Mouse (Mus musculus) heart, embryonic 13.5 days (tissue): Measurements from ENCODE around the gene Daam1. TPM values are rescaled to one million over a fixed set of nuclear protein-coding genes. Genes with fewer than 3 reads are reported as not detected.

Experiments
- ATAC-seq: fragments of 200-750 bp; cut with Nextera tagmentation; 2 replicates; pipeline ENCODE4 v1.8.0; 2017; ENCODE audit warnings: moderate TSS enrichment; ENCODE audit not compliant: insufficient number of reproducible peaks, low FRiP score, low TSS enrichment; ENCODE audit errors: extremely low read depth
- H3K27ac ChIP-seq: fragments of 300-500 bp; sonication (generic); replicated peaks from 2 replicates; pipeline ENCODE4 v1.5.1; 2015; ENCODE audit warnings: moderate library complexity, mild to moderate bottlenecking, inconsistent platforms
- H3K27me3 ChIP-seq: fragments of 300-500 bp; sonication (generic); replicated peaks from 2 replicates; pipeline ENCODE4 v1.6.1; 2015; ENCODE audit warnings: mild to moderate bottlenecking, inconsistent platforms
- H3K36me3 ChIP-seq: fragments of 300-500 bp; sonication (generic); 2 replicates; pipeline ENCODE4 v1.6.1; 2015; ENCODE audit warnings: mild to moderate bottlenecking, inconsistent platforms
- H3K4me1 ChIP-seq: fragments of 300-500 bp; sonication (generic); 2 replicates; pipeline ENCODE4 v1.6.1; 2015; ENCODE audit warnings: inconsistent platforms
- H3K4me2 ChIP-seq: fragments of 300-500 bp; sonication (generic); 2 replicates; pipeline ENCODE4 v1.6.1; 2015; ENCODE audit warnings: inconsistent platforms, mild to moderate bottlenecking, moderate library complexity
- H3K4me3 ChIP-seq: fragments of 300-500 bp; sonication (generic); 2 replicates; pipeline ENCODE4 v1.5.1; 2015; ENCODE audit warnings: moderate library complexity, mild to moderate bottlenecking, inconsistent platforms
- H3K9ac ChIP-seq: fragments of 300-500 bp; sonication (generic); 2 replicates; pipeline ENCODE4 v1.6.1; 2015; ENCODE audit warnings: inconsistent platforms, mild to moderate bottlenecking, moderate library complexity
- H3K9me3 ChIP-seq: fragments of 300-500 bp; sonication (generic); 2 replicates; pipeline ENCODE4 v1.6.1; 2016; ENCODE audit warnings: inconsistent platforms
- WGBS: fragments of 180-500 bp; shearing (Covaris S2); methylation state at CpG from one replicate; pipeline ENCODE4 v1.1.7; 2015; ENCODE audit warnings: mixed read lengths; 5-methylcytosine and 5-hydroxymethylcytosine counted together
- polyA plus RNA-seq: library from polyadenylated mRNA; unstranded; fragments of >200 nt; fragmentation: Nextera tagmentation; extraction: Ambion mirVana; gene quantifications from 2 replicates; pipeline ENCODE4 v1.2.1, GENCODE M21; 2015

The Daam1 gene
- polyA plus RNA-seq, 1 experiment from 2014 or later: 18.5 TPM

DNA sequence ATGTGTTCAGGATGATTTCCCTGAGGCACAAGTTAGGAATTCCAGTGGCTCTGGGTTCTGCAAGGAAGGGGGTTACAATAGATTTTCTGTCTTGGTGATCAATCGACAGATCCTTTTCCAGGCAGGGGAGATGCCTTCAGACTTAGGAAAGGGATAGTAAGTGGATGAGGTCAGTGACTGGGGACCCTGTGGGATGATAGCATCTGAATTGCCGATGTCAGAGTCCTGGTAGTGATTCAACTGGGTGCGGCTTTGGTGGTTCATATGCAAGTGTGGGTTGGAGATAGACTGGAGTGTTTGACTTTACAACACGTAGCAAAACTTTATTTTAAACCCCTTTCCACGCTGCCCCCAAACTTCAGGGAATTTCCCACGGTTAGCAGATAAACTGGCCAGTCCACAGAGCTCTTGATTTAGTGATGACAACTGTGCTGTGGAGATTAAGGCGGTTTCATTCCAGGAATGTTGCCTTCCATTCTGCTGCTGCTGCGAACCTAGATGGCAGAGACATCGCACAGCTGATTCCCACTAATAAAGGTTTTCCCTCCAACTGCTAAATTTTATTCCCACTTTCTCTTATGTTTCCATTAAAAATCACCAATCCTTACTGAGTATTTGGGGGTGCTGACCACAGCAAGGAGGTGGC, 52.3 kb downstream of the Daam1 start:
- Histone ChIP-seq H3K4me1 (peaks cover 98% of the 10 kb centered on the region), H3K4me3 (no peak overlapping the region), H3K36me3 (no peaks in the 10 kb centered on the region), H3K9ac (peak overlapping the region; percentile 34), H3K27me3 (no peaks in the 10 kb centered on the region), H3K4me2 (peak overlapping the region; percentile 45), H3K27ac (peak overlapping the region; percentile 95), H3K9me3 (no peaks in the 10 kb centered on the region)
- 20% methylated on average over 9 of the region's 9 CpGs for WGBS
- no peak for ATAC-seq

DNA sequence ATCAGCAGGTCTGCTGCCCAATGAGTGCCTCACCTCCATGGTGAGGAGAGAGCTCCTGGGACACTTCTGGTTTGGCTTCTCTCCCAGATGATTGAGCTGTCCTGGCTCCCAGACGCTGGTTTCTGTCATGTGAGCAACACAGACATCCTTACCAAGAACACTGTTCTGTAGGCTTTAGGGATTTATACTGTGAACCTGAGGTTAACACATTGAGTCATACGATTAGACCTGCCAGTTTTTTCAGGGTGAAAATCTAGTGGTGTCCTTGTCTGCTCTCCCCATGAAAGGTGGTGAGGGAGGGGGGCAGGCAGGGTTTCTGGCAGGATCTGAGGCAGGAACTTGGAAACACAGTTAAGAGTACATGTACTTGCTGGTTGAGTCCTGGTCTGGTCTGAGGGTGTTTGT, 54.3 kb downstream of the Daam1 start:
- H3K4me1 ChIP-seq: peaks cover 100% of the 10 kb centered on the region
- H3K4me2 ChIP-seq: peak overlapping the region; percentile 57
- H3K27me3 ChIP-seq: no peaks in the 10 kb centered on the region
- H3K27ac ChIP-seq: peak overlapping the region; percentile 95
- H3K36me3 ChIP-seq: no peaks in the 10 kb centered on the region
- no peaks in the 10 kb centered on the region for H3K9me3 ChIP-seq
- ATAC-seq: peak; percentile 74; the same call in 1 of the 2 replicates
- peak overlapping the region; percentile 71 for H3K9ac ChIP-seq
- WGBS: 17% methylated on average over 2 of the region's 2 CpGs
- no peak overlapping the region for H3K4me3 ChIP-seq

DNA sequence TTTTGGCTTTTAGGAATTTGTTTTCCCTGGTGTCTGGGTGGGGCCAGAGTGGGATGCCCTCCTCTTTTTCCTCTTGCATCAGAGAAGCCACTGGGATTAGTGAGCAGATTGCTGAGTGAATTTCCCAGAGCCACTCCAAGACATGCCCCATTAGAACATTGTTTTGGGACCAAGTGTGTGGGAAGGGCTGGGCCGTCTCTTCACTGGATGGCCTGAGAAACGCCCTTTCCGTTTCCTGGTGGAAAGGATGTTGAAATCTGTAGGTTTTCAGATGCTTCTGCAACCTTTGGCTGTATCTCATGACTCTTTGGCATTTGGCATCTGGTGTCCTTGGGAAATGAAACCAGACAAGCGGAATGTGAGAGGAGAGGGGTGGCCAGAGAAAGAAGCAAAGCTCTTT, 54.8 kb downstream of the Daam1 start:
- peak overlapping the region; percentile 19 for H3K4me3 ChIP-seq
- no peaks in the 10 kb centered on the region for H3K27me3 ChIP-seq
- H3K9me3 ChIP-seq: no peaks in the 10 kb centered on the region
- H3K4me2 ChIP-seq: peak overlapping the region; percentile 57
- H3K27ac ChIP-seq: peak overlapping the region; percentile 95
- ATAC-seq: no peak
- 26% methylated on average over 4 of the region's 4 CpGs for WGBS
- peak overlapping the region; percentile 71 for H3K9ac ChIP-seq
- peaks cover 100% of the 10 kb centered on the region for H3K4me1 ChIP-seq
- H3K36me3 ChIP-seq: no peaks in the 10 kb centered on the region

DNA sequence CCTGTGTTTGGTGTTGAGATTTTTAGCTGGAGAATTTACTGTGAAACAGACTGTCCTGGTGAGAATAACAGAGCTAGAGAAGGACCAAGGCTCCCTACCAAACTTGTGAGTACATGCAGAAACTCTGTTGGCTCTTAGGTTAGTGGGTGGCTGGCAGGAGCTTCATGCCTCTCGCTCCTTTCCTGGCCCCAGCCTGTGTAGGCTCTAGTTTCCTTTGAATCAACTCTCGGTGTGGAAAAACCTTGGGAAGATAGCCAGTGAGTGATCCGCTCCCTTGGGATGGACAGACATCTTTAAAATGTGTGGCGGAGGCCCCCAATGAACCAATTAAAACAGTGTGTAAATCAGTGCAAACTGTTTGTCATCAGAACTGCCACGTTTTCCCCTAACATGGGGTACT, 55.5 kb downstream of the Daam1 start:
- peak overlapping the region; percentile 95 for H3K27ac ChIP-seq
- H3K9me3 ChIP-seq: no peaks in the 10 kb centered on the region
- H3K4me1 ChIP-seq: peaks cover 99% of the 10 kb centered on the region
- H3K4me3 ChIP-seq: peak overlapping the region; percentile 19
- H3K4me2 ChIP-seq: peak overlapping the region; percentile 57
- H3K27me3 ChIP-seq: no peaks in the 10 kb centered on the region
- peak overlapping the region; percentile 71 for H3K9ac ChIP-seq
- 54% methylated on average over 5 of the region's 5 CpGs for WGBS
- H3K36me3 ChIP-seq: no peaks in the 10 kb centered on the region
- ATAC-seq: no peak

- 39% methylated on average over 2 of the region's 2 CpGs for WGBS
- Histone ChIP-seq H3K9me3 (no peaks in the 10 kb centered on the region), H3K4me3 (no peak overlapping the region), H3K9ac (peak overlapping the region; percentile 47; the same call in 1 of the 2 replicates), H3K27me3 (no peaks in the 10 kb centered on the region), H3K4me2 (0 out of 2 replicates have a peak overlapping the region, but pooled peaks have one; percentile 57), H3K4me1 (peaks cover 99% of the 10 kb centered on the region), H3K27ac (peak overlapping the region; percentile 95), H3K36me3 (no peaks in the 10 kb centered on the region)
- no peak for ATAC-seq
Observed at GRCm38 (mm10) chr12:71886941-71887340, 56.1 kb downstream of the Daam1 start.

DNA sequence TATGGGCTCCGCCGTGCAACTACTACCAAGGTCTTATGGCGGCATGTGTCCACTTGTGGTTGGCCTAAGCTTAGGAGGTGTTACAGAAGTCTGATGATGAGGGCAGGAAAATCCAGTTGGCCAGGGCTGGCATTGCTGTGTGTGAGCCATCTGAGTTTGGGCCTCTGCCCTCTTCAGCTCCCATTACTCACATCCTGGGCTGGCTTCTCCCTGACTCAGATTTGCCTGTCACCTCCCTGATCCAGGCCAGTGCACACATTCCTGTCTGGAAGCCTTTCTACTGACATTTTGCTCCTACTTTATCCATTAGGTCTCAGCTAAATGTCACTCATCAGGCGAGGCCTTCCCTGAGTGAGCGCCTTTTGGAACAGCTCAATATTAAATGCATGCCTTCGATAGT, 57.5 kb downstream of the Daam1 start:
- ATAC-seq: no peak
- Histone ChIP-seq H3K36me3 (no peaks in the 10 kb centered on the region), H3K4me1 (peaks cover 98% of the 10 kb centered on the region), H3K27ac (peak overlapping the region; percentile 95), H3K4me3 (no peak overlapping the region), H3K4me2 (no peak overlapping the region), H3K9ac (peak overlapping the region; percentile 50; the same call in 1 of the 2 replicates), H3K9me3 (no peaks in the 10 kb centered on the region), H3K27me3 (no peaks in the 10 kb centered on the region)
- 39% methylated on average over 6 of the region's 6 CpGs for WGBS

DNA sequence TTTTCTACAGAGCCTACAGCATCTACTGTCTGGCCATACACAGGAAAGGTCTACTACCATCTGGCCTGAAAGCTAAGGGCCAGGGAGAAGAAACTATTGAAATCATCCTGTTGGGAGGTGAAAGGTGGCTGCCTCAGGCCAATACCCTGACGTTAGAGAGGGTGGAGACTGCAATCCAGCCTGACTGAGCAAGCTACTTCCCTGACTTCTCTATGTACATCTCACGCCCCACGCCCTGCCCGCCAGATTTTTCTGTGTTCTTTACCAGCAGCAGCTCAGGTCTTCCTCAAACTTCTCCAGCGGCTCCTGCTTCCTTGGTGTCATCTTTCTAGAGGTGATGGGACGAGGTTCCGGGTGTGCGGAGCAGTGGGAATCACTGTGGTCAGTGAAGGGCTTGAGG, 58.4 kb downstream of the Daam1 start:
- no peak overlapping the region for H3K4me2 ChIP-seq
- no peak overlapping the region for H3K4me3 ChIP-seq
- no peaks in the 10 kb centered on the region for H3K27me3 ChIP-seq
- no peak for ATAC-seq
- peak overlapping the region; percentile 50; the same call in 1 of the 2 replicates for H3K9ac ChIP-seq
- H3K27ac ChIP-seq: peak overlapping the region; percentile 95
- H3K9me3 ChIP-seq: no peaks in the 10 kb centered on the region
- H3K4me1 ChIP-seq: peaks cover 96% of the 10 kb centered on the region
- WGBS: 68% methylated on average over 8 of the region's 8 CpGs
- H3K36me3 ChIP-seq: no peaks in the 10 kb centered on the region

- 0 out of 2 replicates have a peak overlapping the region, but pooled peaks have one; percentile 95 for H3K27ac ChIP-seq
- peaks cover 94% of the 10 kb centered on the region for H3K4me1 ChIP-seq
- H3K4me3 ChIP-seq: no peak overlapping the region
- H3K9ac ChIP-seq: no peak overlapping the region
- no peak overlapping the region for H3K4me2 ChIP-seq
- no peaks in the 10 kb centered on the region for H3K27me3 ChIP-seq
- no peak for ATAC-seq
- 87% methylated on average over 1 of the region's 1 CpGs for WGBS
- peaks cover under 1% of the 10 kb centered on the region; the same call in 1 of the 2 replicates for H3K36me3 ChIP-seq
- H3K9me3 ChIP-seq: no peaks in the 10 kb centered on the region
Observed at GRCm38 (mm10) chr12:71890282-71890681, 59.4 kb downstream of the Daam1 start.

GRCm38 (mm10) chr12:71891729-71892355, 61.0 kb downstream of the Daam1 start:
- H3K4me1 ChIP-seq: peaks cover 89% of the 10 kb centered on the region

GRCm38 (mm10) chr12:71892996-71893605, 62.2 kb downstream of the Daam1 start:
- H3K9me3 ChIP-seq: no peaks in the 10 kb centered on the region
- peaks cover 88% of the 10 kb centered on the region for H3K4me1 ChIP-seq
- no peak overlapping the region for H3K4me3 ChIP-seq
- no peaks in the 10 kb centered on the region for H3K27me3 ChIP-seq
- WGBS: 41% methylated on average over 9 of the region's 9 CpGs
- peak overlapping the region; percentile 22; the same call in 1 of the 2 replicates for H3K27ac ChIP-seq
- H3K9ac ChIP-seq: 0 out of 2 replicates have a peak overlapping the region, but pooled peaks have one; percentile 37
- H3K4me2 ChIP-seq: no peak overlapping the region; the same call in 1 of the 2 replicates
- peaks cover 27% of the 10 kb centered on the region for H3K36me3 ChIP-seq
- no peak for ATAC-seq

More at GRCm38 (mm10) chr12:71891729-71892355, 61.0 kb downstream of the Daam1 start:
- Histone ChIP-seq H3K36me3 (peaks cover 16% of the 10 kb centered on the region), H3K27me3 (no peaks in the 10 kb centered on the region), H3K27ac (no peak overlapping the region; the same call in 1 of the 2 replicates), H3K9ac (peak overlapping the region; percentile 37; the same call in 1 of the 2 replicates), H3K9me3 (no peaks in the 10 kb centered on the region), H3K4me2 (no peak overlapping the region), H3K4me3 (no peak overlapping the region)
- ATAC-seq: no peak
- 62% methylated on average over 7 of the region's 7 CpGs for WGBS

GRCm38 (mm10) chr12:71898231-71898630, 67.4 kb downstream of the Daam1 start:
- Histone ChIP-seq H3K9ac (no peak overlapping the region), H3K27ac (peak overlapping the region; percentile 79; the same call in 1 of the 2 replicates), H3K4me1 (peaks cover 75% of the 10 kb centered on the region), H3K9me3 (no peaks in the 10 kb centered on the region), H3K27me3 (no peaks in the 10 kb centered on the region), H3K36me3 (peaks cover 65% of the 10 kb centered on the region), H3K4me3 (no peak overlapping the region), H3K4me2 (no peak overlapping the region)
- WGBS: 71% methylated on average over 5 of the region's 5 CpGs
- ATAC-seq: no peak
